Mouse (Mus musculus): ENCODE data around the gene Alpk1.

DNA sequence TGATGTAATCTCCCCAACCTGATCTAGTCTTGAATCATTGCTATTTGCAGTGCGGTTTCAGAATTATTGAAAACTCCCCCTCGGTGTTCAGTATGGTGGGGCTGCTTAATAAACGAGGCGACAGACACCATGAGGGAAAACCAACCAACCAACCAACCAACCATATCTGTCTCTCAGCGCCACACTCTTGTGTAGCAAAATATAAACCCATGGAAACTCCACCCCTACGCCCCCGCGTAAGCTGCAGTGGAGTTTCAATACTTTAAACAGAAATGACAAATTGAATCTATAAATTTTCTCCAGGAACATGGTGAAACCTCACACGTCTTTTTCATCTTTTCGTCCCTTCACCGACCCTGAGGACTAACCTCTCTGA, 75.2 kb downstream of the Alpk1 start:
- TF ChIP-seq POLR2A (IDR thresholded peaks at IDR 0.05; ENCODE audit: borderline replicate concordance, control insufficient read depth, low read depth, low read length): no peak
- no peak for TF ChIP-seq CTCF (IDR thresholded peaks at IDR 0.05; ENCODE audit: control insufficient read depth, insufficient read depth, low read length)

Data from bone marrow, adult 2 months (tissue).